Mouse (Mus musculus): ENCODE measurements around the gene Gpm6b.

Gene Gpm6b

DNA sequence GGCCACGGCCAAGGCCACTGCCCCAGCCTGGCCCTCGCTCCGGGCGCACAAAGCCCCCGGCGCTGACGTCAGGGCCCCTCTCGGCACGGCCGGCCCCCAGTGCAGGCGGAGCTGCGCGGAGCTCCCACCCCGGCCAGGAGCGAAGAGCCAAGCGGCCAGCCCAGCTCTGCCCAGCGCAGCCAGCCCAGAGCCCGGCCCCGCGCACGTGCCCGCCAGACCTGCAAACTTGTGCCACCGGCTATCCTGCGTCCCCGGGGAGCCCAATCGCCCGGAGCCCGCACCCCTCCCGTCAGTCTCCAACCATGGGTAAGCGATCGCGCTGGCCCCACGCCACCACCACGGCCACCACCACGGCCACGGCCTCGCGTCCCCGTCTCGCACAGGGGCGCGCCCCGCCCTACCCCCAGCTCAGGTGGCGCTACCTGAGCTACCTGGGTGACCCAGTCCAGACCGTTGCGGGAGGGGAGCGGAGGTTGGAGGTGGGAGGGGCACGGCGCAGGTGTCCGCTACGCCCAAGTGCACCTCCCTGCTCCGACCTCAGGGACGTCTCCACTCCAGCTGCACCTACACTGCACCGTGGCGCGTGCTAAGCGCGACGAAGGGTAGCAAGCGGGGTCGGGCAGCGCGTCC lies at the start of gene Gpm6b:
Gpm6b (plus strand) TSS at position 81 of the 630 bp plus-strand sequence.
- DNase-seq: peak; percentile 67

DNA sequence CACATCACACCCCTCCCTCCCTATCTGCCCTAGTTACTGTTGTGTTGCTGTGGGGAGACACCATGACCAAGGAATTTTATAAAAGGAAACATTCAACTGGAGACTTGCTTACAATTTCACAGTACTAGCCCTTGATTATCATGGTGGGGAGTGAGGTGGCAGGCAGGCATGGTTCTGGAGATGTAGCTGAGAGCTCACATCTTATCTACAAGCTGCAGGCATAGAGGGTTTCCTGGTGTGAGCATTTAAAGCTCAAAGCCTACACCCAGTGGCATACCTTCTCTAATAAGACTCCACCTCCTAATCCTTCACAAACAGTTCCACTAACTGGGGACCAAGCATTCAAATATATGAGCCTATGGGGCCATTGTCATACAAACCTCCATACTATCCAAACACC lies 42.4 kb upstream of the Gpm6b start:
- no peak for DNase-seq

DNA sequence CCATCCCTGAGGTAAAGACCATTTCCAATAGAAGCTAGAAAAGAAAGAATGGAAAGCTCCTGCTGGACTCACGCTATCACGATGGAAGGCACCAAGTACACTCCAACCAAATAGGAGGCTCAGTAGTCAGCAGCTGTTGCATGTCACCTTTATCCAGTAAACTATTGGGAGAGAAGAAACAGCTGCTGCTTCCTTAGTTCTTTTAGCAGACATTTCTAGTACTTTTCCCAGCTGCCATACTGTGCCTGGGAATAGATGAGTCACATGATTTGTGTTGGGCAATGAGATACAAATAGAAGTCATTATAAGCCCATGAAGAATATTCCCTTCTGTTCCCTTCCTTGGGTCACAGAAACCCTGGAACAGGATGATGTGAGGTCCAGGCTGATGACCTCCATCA lies 40.4 kb upstream of the Gpm6b start:
- no peak for DNase-seq

DNA sequence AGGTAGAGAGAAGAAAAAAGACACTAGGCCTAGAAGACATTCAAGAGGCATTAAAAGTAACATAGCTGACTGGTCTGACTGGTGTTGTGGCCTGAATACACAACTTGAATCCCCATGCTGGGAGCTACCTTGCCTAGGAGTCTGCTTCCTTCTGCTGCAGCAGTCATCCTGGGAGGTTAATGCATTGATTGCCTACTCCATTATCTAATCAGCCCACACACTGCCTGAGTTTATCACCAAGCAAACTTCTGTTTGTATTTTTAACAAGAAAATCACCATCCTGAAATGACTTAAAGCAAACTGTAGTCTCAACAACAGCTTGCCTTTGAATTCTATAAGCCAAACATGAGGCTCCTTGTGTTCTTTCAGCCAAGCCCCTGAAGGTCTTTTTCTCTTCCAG lies 38.9 kb upstream of the Gpm6b start:
- DNase-seq: no peak

DNA sequence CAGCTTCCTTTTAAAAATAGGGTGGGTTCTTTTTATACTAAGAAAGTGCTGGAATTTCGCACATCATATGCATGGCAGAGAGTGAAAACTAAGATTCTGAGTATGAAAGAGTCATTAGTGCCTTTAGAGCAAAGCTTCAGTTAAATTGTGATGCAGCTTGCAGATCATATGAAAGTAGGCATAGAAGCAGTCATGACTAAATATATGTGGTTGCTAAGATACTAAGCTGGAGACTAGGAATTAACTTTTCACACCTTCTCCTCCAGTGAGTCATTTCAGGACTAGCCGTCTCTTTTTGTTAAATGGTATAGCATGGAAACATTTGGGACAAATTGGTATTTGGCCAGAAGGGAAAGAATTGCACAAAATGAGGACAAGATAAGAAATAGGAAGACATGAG lies 24.1 kb upstream of the Gpm6b start:
- no peak for DNase-seq

DNA sequence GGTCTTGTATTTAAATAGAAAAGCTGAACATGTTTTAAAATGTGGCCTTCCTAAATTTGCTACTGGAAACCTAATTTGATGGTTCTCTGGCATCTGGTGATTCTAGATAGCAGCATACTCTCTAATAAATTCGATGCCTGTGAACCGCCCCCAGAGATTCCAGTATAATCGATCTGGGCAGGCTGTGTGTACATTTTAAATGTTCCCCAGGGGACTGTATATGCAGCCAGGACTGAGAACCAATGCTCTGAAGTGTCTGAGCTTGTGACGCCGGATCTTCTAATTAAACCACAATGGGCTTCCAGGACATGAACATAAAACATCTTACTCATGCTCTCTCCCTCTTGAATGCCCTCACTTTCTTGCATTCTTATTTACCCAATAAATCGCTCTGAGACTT lies 22.5 kb upstream of the Gpm6b start:
- DNase-seq: no peak

DNA sequence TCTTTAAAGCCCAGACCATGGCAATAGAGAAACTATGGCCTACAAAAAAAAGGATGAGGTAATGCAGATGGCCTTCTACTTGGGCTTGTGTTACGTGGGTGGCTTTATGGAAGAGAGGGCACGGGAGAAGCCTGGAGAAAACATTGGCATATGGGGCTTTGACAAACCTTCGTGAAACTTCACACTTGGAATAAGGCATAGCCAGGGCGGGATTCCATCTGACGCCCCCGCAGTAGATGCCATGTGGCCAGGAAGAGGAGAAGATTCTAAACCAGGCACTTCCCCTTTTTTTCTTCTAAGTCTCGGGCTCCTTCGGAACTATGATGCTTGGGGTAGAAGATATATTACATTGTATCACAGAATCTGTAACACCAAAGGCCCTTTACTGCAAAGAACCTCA lies 22.0 kb upstream of the Gpm6b start:
- DNase-seq: no peak

DNA sequence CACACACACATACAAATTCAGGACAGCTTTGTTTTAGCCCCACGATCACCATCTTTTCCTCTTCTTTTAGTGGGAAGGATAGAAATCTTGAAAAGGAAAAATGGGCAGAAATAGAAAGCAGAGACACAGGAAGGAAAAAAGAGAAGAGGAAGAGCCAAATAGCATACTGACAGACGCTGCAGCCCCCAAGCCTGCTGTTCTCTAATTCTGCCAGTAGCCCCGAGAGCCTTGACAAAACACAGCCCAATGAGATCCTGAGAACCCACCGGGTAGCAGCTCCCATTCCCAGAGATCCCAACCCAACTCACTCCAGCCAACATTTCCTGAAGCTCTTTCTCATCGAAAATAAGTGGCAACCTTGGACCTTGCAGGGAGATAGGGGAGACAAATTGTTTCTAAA lies 19.4 kb upstream of the Gpm6b start:
- no peak for DNase-seq

DNA sequence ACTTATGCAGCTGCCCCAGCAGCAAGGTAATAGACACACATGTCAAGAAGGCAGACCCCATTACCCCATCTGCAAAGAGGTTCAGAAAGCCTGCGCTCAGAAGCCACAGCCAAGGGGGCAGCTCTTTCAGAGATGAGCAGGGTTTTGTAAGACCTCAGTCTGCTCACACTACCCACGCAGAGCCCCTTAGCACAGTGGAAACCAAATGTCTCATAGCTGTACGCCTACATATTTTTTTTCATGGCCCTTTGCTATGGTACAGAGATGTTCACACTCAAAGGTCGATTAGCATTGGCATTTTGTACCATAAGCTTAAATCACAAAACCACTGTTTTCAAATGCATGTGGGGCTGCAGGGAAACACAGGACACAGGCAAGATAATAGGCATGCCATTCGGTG lies 11.9 kb upstream of the Gpm6b start:
- no peak for DNase-seq

DNA sequence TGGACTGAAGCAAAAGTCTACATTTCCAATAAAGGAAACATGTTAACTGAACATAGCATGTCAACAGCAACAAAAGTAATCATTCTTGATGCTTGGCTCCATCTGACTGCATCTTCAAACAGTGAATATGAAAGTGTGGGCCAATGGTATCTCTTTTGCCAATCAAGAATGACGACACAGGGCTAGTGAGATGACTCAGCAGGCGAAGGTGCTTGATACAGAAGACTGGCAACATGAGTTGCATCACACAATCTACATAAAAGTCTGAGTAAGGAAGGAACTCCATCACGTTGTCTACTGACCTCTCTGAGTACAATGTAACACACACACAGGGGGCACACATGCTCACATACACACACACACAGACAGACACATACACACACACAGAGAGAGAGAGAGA lies 9.0 kb upstream of the Gpm6b start:
- no peak for DNase-seq

DNA sequence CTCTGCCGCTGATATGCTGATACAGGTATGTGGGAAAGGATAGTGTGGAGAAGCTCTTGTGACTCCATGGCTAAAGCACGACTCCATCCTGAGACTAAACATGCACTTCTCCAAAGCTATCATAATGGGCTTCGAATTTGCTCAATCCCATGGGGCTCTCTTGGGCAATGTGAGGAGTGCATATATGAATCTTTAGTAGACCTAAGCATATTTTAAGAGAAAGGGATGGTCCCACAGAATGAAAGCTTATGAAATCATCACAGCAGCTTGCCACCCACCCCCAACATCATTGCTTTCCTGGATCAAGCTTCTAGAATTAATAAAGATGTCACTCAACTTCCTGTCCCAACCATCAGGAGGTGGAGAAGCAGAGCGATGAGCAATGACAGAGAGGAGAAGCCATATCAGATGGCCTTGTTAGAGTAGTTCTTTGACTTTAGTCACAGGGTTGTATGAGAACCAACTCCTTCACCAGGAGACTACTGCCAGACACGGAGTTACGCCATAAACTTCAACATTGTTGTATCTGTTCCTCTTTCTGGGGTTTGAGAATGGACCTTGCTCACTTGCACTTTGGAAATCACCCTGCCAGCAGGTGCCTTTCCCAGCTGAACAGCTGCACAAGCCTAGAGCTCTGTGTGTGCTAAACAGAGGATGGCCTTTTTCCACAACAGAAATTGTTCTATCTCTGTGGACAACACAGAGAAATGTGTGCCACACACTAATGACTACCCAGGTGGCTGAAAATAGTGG lies 8.0 kb upstream of the Gpm6b start:
- DNase-seq: no peak

DNA sequence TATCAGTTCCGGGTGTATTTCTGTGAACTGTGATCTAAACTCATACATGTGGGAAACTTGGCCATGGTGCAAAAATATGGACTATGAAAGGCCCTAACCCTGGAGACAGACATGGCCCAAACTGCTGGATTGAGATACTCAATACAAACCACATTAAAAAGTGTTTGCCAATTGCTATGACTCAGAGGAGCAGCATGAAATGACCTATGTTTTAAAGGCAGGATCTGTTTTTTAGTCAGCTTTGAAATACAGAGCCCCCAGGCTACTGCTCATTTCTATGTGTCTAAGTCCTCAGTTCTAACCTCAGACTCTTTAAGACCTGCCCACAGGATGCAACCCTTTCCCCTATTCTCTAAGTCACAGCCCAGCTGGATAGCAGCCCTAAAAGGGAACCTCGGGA lies 2.6 kb upstream of the Gpm6b start:
- no peak for DNase-seq

DNA sequence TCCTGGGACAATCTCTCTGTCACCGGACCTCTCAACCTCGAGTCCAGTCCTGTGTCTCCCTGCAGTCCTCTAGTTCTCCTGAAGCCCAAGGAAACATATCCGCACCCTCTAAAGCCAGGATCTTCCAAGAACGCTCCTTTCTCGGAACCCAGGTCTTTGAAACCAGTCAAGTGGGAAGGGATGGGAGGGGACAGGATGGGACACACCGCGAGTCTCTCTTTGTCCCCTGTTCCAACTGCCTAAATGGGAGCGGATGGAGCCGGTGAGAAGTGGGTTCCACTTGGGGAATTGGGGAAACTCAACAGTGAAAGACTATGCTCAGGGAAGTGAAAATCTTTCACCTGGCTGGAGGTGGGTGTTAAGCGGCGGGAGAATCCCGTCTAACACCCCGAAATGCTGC lies 809 bp downstream of the Gpm6b start:
- no peak for DNase-seq

DNA sequence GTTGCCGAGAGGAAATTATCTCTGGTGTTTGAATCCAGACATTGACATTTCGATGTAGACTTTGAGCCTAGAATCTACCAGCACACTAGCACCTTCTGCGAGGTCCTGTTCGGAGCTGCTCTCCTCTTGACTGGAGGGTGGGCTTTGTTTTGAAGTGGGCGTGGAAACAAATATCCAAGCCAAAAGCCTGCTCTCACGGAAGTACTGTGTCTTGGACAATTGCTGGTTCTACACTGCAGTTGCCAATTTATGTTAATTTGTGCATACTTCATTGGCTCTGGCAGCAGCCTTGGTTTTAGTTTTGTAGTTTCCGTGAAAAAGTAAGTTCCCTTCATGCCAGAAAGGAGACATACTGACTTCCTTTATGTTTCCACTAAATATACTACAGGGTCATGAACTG lies 2.0 kb downstream of the Gpm6b start:
- DNase-seq: no peak

DNA sequence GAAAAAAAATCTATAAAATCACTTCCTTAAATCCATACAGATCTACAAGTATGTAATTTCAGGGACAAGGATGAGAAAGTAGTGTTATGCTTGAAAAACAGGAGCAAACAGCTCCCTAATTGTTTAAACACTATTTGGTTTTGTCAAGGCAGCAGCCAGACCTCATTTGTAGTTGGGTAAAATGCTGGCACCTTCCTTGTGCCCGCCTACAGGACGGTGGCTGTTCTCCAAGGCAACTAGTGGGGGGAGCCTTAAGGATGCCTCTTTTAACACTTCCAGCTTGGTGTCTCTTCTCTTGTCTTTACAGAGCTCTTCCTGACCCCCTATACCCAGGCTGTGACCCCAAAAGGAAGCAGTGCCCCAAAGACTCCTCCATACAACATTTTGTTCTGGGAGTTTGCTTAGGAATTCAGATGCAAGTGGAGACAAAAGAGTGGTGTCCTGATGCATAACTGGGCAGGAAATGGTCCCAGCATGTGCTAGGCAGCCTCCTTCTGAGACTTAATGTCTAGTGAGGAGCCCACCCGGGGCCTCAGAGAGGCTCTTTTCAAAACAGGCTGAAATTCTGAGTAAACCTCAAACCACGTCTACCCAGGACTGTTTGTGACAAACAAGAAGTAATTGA lies 4.7 kb downstream of the Gpm6b start:
- DNase-seq: no peak

DNA sequence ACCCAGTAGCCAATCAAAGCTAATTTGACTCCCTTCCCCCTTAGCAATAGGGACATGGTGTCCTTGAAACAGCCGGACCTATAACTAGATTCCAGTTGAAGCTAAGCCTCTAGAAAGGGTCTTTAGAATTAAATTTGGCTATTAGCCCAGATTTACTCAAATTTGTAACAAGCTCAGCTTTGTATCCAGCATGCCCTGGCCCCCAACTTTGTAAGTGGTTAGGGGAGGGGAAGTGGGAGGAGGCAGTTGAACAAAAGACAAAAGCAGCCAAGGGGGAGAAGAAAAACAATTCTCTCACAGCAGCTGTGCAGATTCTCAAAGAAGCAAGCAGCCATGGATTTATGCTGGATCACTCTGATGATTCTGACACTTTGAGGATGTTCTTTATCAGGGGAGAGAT lies 32.8 kb downstream of the Gpm6b start:
- peak; percentile 22 for DNase-seq

DNA sequence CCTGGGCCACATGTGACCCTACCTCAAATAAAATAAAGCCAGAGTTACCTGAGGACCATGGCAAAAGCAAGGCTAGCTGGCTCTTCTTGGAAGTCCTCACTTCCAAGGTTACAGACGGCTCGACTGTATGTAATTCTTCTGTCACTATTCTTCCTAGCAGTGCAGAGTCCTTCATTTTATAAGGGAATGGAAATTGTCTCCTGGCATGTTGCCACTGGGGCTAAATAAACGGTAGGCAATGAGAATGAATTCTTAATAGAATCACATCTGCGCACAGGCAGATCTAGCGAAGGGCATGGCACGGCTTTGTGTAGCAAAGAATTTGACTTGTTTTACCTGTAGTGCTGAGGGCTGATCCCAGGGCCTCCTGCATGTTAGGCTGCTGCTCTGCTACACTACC lies 33.9 kb downstream of the Gpm6b start:
- no peak for DNase-seq

DNA sequence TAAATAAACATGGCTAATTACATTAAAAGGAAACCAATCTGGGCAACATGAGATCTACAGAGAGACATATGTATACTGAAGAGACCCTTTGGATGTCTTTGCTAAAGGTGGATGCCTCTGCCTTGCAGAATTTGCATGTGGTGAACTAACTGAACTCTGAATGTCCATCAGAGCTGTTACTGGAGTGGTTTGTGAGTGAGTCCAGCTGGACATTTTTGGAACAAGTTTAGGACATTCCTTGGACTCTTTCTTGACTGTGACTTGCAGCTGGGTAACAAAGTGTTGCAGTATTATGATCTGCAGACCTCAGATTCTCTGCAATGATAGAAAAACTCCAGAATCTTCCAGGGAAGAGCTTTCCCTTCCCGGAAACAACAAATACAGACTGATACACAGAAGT lies 41.1 kb downstream of the Gpm6b start:
- DNase-seq: no peak

DNA sequence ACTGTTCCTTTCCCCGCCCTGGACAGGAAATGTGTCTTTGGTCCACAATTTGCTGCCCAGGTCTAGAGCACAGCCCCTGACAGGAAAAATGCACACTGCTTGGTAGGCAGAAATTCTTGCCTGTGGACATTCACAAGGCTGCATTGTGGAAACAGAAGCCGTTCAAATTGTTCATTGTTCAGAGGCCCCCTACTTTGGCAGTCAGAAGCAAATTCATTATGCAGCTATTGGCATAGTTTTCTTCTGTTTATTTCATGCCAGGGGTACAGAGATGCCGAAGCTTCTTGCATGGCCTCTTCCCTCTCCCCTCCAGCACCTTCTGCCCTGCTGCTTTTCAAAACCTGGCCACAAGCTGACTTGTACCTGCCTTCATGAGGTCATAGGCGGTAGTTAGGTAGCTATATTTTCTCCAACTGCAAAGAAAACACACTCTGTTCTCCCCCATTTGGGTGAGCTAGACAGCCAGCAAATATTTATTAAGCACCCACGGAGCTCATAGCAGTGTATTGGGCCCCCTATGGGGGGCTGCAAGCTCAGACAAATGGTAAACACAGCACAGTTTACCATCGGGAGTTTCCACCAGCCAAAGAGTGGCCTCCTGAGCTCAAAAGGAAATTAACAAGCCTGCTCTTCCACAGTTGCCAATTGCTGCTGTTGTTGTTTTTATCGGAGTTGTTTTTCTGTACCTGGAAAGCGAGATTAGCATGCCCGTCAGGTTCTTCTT lies 48.2 kb downstream of the Gpm6b start:
- DNase-seq: peak; percentile 3

DNA sequence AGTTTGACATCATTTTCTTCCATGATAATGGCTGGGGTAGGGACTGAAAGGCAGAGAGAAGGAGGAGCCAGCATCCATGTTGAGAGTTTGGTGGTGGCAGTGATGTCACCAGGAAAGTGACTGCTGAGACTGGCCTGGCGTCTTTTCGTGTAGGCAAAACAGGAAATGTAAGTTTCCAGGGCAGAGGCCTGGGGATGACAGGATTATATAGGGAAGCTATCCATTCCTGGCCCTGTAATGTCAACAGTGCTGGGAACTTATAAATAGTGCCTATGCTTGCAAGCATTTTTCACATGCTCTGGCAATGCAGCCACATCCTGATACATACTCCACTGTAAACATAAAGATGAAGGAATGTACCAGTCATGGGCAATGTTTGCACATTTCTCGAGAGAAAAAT lies 52.6 kb downstream of the Gpm6b start:
- no peak for DNase-seq

DNA sequence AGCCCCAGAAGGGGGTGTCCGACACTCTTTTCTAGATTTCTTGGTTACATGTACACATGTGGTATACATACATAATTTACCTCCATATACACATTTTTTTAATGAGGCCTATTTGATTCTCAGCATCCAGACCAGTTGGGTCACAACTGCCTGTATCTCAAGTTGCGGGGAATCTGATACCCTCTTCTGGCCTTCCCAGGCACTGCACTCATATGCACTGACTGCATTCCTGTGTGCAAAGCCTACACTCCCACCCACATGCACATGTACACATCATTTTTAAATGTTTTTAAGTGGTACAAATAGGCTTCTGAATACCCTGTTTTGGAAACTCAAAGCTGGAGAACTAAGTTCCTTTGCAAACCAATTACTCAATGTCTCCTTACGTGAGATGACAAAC lies 54.8 kb downstream of the Gpm6b start:
- no peak for DNase-seq

DNA sequence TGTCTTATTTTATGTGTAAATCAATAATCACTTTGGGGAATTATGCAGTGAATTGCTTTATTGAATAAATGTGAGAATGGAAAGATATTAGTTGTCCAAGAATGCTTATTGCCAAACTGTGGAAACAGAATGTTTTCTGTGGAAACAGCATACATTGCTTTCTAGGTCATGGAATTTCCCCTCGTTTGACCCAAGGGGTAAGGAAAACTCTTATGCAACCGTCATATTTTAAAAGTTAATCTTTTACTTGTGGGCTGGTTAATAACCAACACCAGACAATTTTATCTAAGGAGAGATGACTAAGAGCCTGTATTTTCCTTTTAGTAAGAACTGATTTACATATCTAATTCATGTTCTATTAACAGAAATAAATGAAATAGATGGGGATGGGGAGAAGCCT lies 64.1 kb downstream of the Gpm6b start:
- no peak for DNase-seq

DNA sequence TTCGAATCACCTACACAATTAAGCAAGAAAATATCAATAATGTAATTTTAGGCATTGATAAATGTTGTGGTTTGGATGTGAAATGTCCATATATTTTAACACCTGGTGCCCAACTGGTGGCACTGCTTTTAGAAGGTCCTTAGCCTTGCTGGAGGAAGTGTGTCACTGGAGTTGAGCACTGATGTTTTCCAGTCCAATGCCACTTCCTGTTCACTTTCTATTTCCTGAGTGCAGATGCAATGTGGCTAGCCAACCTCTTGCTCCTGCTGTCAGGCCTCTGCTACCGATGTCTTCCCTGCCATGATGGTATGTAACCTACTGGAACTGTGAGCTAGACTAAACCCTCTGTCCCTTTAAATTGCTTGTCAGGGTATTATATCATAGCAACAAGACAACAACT lies 65.6 kb downstream of the Gpm6b start:
- DNase-seq: no peak

All from embryo, embryonic 11 days (tissue).